Mouse (Mus musculus) liver, embryonic 14 days (tissue): ENCODE measurements around the gene Olfr304. TPM values are rescaled to one million over a fixed set of nuclear protein-coding genes. Genes with fewer than 3 reads are reported as not detected.

Experiments used
- polyA plus RNA-seq: library from polyadenylated mRNA; depleted of rRNA; stranded (reverse); fragments of >200 nt; gene quantifications from 2 replicates; pipeline ENCODE4 v1.2.3, GENCODE M21; 2012; rRNA removed

The Olfr304 gene
- polyA plus RNA-seq: not detected in 2 replicates

GRCm38 (mm10) chr7:86386558-86386957 is at the start of gene Olfr304:
TSS of gene Olfr304 (minus strand) at chr7:86386658.

DNA sequence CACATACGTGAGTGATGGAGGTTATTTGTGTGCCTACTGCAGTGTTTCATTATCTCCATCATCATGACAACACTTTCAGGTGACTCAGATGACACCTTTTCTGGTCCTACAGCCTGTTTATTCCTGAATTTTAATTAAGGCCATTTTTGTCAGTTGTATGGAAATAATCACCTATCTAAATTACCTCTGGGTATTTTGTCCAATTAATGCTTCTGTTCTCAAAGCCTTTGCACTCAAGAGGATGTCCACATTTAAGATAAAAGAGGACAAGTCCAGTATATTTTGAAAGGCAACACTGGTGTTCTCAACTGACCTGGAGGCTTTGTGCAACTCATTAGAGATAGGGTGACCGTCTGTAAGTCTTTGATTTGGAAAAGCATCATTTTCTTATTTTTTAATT is 17.1 kb upstream of the Olfr304 start, which contains the start of gene Olfr301:
TSS of gene Olfr301 (plus strand) at position 301 of the 400 bp plus-strand sequence.

DNA sequence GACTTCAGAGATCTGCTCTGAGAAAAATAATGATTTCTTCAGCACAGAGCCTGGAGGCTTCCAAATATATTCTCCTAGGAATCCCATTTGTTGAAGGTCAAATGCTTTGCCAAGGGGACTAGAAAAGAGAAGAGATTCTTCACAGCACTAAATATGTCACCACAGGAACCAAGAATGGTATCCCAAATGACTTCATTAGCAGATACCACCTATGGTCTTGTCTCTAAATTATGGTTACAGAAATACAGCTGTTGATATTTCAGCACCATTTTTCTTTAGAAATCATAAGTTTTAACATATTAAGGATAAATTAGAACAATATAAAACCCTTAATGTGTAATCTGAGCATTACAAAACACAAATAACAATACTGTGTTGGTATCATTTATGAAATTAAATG is 11.2 kb upstream of the Olfr304 start, which contains the start of gene Olfr303:
TSS of gene Olfr303 (minus strand) at position 101 of the 400 bp plus-strand sequence.

DNA sequence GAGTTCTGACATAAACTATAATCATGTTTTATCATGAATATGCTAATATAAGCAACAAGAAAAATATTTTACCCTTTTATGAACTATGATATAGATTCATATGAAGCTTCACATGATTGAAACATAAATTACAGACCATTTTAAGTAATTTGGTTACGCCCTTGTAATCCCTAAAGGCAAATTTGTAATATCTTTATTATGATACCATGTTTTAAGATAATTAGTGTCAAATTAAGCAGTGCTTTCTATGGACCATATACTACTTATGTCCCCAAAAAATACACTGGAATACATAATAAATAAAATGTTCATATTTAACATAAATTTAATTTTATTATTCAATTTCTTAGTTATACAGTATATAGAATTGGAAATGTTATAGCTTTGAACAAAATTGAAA is 19.6 kb downstream of the Olfr304 start, which contains the start of gene Olfr305:
TSS of gene Olfr305 (minus strand) at position 101 of the 400 bp plus-strand sequence.

GRCm38 (mm10) chr7:86337486-86337885 is 49.0 kb downstream of the Olfr304 start, which contains the start of gene Olfr307:
TSS of gene Olfr307 (minus strand) at chr7:86337586.

Other genes with a start within 250 kb of the Olfr304 start
- not detected in 2 replicates for gene Vmn2r75, start 214.9 kb downstream of the Olfr304 start, polyA plus RNA-seq
- not detected in 2 replicates for gene Vmn2r76, start 140.3 kb downstream of the Olfr304 start, polyA plus RNA-seq
- not detected in 2 replicates for gene Olfr310, start 109.5 kb downstream of the Olfr304 start, polyA plus RNA-seq
- gene Olfr309, start 73.0 kb downstream of the Olfr304 start, polyA plus RNA-seq: not detected in 2 replicates
- not detected in 2 replicates for gene Olfr308, start 61.0 kb downstream of the Olfr304 start, polyA plus RNA-seq
- not detected in 2 replicates for gene Olfr307, start 49.1 kb downstream of the Olfr304 start, polyA plus RNA-seq
- not detected in 2 replicates for gene Olfr305, start 19.7 kb downstream of the Olfr304 start, polyA plus RNA-seq
- not detected in 2 replicates for gene Olfr303, start 11.1 kb upstream of the Olfr304 start, polyA plus RNA-seq
- gene Olfr301, start 17.2 kb upstream of the Olfr304 start, polyA plus RNA-seq: not detected in 2 replicates
- gene Olfr299, start 73.3 kb upstream of the Olfr304 start, polyA plus RNA-seq: not detected in 2 replicates
- not detected in 2 replicates for gene Olfr298, start 105.8 kb upstream of the Olfr304 start, polyA plus RNA-seq
- not detected in 2 replicates for gene Olfr297, start 133.3 kb upstream of the Olfr304 start, polyA plus RNA-seq
- not detected in 2 replicates for gene Olfr295, start 197.2 kb upstream of the Olfr304 start, polyA plus RNA-seq
- not detected in 2 replicates for gene Olfr294, start 230.0 kb upstream of the Olfr304 start, polyA plus RNA-seq